Mouse (Mus musculus) forebrain, embryonic 15.5 days (tissue): ENCODE measurements around the gene Sept14. TPM values are rescaled to one million over a fixed set of nuclear protein-coding genes. Genes with fewer than 3 reads are reported as not detected.
A peak's percentile ranks its signal among the peaks of the same experiment; 100 is the strongest.

Source experiments
- ATAC-seq: fragments of 200-750 bp; cut with Nextera tagmentation; replicated peaks from 2 replicates; pipeline ENCODE4 v1.8.0; 2017; ENCODE audit warnings: mild to moderate bottlenecking, moderate TSS enrichment, moderate library complexity
- H3K27ac ChIP-seq: fragments of 300-500 bp; sonication (generic); replicated peaks from 2 replicates; pipeline ENCODE4 v1.5.1; 2015; ENCODE audit warnings: mild to moderate bottlenecking, inconsistent platforms
- H3K27me3 ChIP-seq: fragments of 300-500 bp; sonication (generic); 2 replicates; pipeline ENCODE4 v1.6.1; 2015; ENCODE audit warnings: inconsistent platforms
- H3K36me3 ChIP-seq: fragments of 300-500 bp; sonication (generic); 2 replicates; pipeline ENCODE4 v1.6.1; 2015; ENCODE audit warnings: mild to moderate bottlenecking, inconsistent platforms
- H3K4me1 ChIP-seq: fragments of 300-500 bp; sonication (generic); 2 replicates; pipeline ENCODE4 v1.6.1; 2015; ENCODE audit warnings: inconsistent platforms
- H3K4me2 ChIP-seq: fragments of 300-500 bp; sonication (generic); replicated peaks from 2 replicates; pipeline ENCODE4 v1.6.1; 2015; ENCODE audit warnings: mild to moderate bottlenecking, inconsistent platforms
- H3K4me3 ChIP-seq: fragments of 300-500 bp; sonication (generic); 2 replicates; pipeline ENCODE4 v1.5.1; 2015; ENCODE audit warnings: mild to moderate bottlenecking, inconsistent platforms
- H3K9ac ChIP-seq: fragments of 300-500 bp; sonication (generic); replicated peaks from 2 replicates; pipeline ENCODE4 v1.6.1; 2015; ENCODE audit warnings: mild to moderate bottlenecking, inconsistent platforms
- H3K9me3 ChIP-seq: fragments of 300-500 bp; sonication (generic); 2 replicates; pipeline ENCODE4 v1.6.1; 2016; ENCODE audit warnings: inconsistent platforms
- WGBS: fragments of 180-500 bp; shearing (Covaris S2); methylation state at CpG from one replicate; pipeline ENCODE4 v1.1.7; 2015; ENCODE audit warnings: mixed read lengths; 5-methylcytosine and 5-hydroxymethylcytosine counted together
- polyA plus RNA-seq: library from polyadenylated mRNA; unstranded; fragments of >200 nt; fragmentation: Nextera tagmentation; extraction: Ambion mirVana; gene quantifications from 2 replicates; pipeline ENCODE4 v1.2.1, GENCODE M21; 2015

Sept14 gene
- not detected in 2 replicates for polyA plus RNA-seq

DNA sequence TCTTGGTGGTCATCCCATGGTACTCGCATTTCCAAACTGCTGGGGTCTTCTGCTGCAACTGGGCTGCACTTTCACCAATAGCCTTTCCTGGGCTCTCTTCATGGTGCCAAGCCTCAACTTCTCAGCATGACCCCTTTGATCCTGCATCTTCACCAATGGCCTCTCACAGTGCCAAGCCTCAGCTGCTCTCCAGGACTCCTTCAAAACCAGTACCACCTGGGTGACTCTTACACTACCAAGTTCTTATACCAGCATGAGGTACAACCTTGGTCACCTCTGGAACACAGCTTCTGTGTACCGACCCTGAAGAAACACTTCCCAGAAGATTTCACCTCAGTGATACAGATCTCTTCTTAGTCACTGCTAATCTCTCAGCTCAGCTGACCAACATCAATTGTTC is at the start of gene Sept14:
Gene Sept14 (minus strand): TSS at position 101 of the 400 bp plus-strand sequence.
- ATAC-seq, result no peak
- Histone ChIP-seq H3K9me3 (no peaks in the 10 kb centered on the region), H3K4me1 (no peaks in the 10 kb centered on the region), H3K4me3 (no peak within 1 kb of the TSS), H3K9ac (no peak within 1 kb of the TSS), H3K4me2 (no peak within 1 kb of the TSS), H3K36me3 (no peaks in the 10 kb centered on the region), H3K27ac (no peak within 1 kb of the TSS), H3K27me3 (no peaks in the 10 kb centered on the region)
- WGBS, result 78% methylated on average over 2 of the region's 2 CpGs

DNA sequence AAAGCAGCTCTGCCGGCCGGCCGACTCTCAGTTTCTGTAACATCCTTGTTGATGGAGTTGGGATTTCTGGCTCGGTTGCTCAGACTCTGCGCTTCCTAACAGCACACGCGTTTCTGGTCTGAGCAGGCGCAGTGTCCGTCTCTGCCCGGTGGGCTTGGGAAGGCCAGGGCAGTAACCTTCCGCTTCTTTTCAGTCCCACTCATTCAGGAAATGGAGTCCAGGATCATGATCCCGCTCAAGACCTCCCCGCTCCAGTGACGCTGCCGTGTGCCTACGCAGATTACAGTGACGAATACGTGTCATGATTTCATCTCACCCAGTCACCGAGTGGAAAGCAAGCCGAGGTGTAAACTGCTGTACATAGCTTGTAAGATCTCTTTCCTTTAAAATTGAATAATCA is 48.6 kb upstream of the Sept14 start:
- Histone ChIP-seq H3K36me3 (peaks cover 35% of the 10 kb centered on the region), H3K9ac (no peak overlapping the region), H3K4me1 (peaks cover 6% of the 10 kb centered on the region; the same call in 1 of the 2 replicates), H3K27me3 (no peaks in the 10 kb centered on the region), H3K4me2 (no peak overlapping the region), H3K9me3 (no peaks in the 10 kb centered on the region), H3K27ac (no peak overlapping the region), H3K4me3 (no peak overlapping the region)
- no peak for ATAC-seq
- WGBS, result 93% methylated on average over 20 of the region's 20 CpGs

DNA sequence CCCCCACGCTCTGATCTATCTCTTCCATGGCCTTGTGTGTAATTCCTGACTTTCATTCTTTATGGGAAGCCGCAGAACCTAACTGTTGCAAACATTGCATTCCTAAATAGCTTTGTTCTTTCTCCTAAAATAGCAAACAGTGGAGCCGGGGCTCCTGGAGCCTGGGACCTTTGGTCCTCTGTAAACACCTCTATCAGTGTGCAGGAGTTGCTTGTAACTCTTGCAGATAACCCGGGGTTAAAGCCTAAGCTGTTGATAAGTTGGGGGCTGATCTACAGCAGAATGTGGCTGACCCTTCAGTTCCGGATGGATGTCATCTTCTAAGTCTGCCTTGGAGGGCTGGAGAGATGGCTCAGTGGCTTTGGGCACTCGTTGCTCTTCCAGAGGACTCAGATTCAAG is 35.7 kb upstream of the Sept14 start:
- no peak overlapping the region for H3K9ac ChIP-seq
- H3K36me3 ChIP-seq, result peaks cover 35% of the 10 kb centered on the region
- ATAC-seq, result no peak
- H3K4me2 ChIP-seq, result no peak overlapping the region
- WGBS, result 85% methylated on average over 6 of the region's 6 CpGs
- H3K4me3 ChIP-seq, result no peak overlapping the region
- H3K9me3 ChIP-seq, result no peaks in the 10 kb centered on the region
- H3K27ac ChIP-seq, result no peak overlapping the region
- H3K27me3 ChIP-seq, result no peaks in the 10 kb centered on the region
- no peaks in the 10 kb centered on the region for H3K4me1 ChIP-seq

DNA sequence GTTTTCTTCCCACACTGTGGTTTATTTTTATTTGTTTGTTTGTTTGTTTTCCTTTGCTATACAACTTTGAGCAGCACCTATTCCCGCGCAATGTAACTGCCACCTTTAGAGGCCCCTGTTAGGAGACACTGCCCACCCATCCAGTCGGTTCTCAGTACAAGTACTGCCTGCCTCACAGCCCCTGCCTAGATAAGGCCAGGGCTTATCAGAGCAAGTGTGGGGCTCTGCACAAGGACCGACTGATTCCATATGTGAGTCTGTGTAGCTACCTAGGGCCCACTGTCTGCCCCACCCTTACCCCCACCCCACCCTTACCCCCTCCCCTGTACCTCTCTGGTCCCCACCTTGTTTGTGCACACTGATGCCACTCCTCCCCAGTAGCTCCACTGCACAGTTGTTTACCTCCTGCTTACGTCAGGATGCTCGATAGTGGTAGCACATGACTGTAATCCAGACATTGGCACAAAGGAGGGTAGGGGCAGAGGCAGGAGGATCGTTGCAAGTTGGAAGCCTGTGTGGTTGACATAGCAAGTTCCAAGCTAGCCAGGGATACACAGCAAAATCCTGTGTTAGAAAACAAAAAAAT is 34.7 kb upstream of the Sept14 start:
- H3K9ac ChIP-seq, result no peak overlapping the region
- H3K9me3 ChIP-seq, result no peaks in the 10 kb centered on the region
- H3K4me1 ChIP-seq, result no peaks in the 10 kb centered on the region
- no peak overlapping the region for H3K27ac ChIP-seq
- H3K27me3 ChIP-seq, result no peaks in the 10 kb centered on the region
- no peak for ATAC-seq
- peaks cover 32% of the 10 kb centered on the region for H3K36me3 ChIP-seq
- H3K4me2 ChIP-seq, result no peak overlapping the region
- no peak overlapping the region for H3K4me3 ChIP-seq
- WGBS, result 89% methylated on average over 7 of the region's 7 CpGs

DNA sequence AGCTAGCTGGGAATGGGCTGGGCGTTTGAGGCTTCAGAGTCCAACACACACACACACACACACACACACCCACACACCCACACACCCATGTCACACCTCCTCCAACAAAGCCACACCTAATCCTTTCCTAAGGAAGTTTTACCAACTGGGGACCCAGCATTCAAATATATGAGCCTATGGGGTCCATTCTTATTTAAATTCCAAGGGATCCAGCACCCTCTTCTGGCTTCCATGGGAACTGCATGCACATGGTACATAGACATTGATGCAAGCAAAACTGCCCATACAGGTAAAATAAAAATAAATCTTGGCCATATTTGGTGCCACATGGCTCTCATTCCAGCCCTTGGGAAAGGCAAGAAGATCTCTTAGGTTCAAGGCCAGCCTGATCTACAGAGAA is 32.7 kb upstream of the Sept14 start:
- H3K4me3 ChIP-seq, result no peak overlapping the region
- no peak overlapping the region for H3K27ac ChIP-seq
- H3K9ac ChIP-seq, result no peak overlapping the region
- peaks cover 21% of the 10 kb centered on the region for H3K36me3 ChIP-seq
- no peaks in the 10 kb centered on the region for H3K9me3 ChIP-seq
- no peaks in the 10 kb centered on the region for H3K4me1 ChIP-seq
- no peaks in the 10 kb centered on the region for H3K27me3 ChIP-seq
- no peak overlapping the region for H3K4me2 ChIP-seq
- WGBS, result 94% methylated on average over 1 of the region's 1 CpGs
- ATAC-seq, result no peak

DNA sequence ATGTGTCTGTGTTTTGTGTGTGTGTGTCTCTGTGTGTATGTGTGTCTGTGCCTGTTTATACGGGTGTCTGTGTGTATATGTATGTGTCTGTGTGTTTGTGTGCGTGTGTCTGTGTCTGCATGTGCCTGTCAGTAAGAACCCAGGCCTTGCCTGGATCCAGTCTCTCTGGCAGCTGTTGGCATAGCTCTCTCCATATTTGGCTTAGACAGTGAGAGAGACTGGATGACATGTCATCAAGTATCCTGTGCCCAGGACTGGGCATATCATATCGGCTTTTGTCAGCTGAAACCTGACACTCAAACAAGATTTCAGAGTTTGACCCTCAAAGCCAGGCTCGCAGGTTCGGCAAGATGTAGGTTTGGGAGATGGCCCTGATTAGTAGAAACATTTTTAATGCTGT is 22.7 kb upstream of the Sept14 start:
- Histone ChIP-seq H3K4me1 (peaks cover 8% of the 10 kb centered on the region), H3K4me2 (no peak overlapping the region), H3K9ac (no peak overlapping the region), H3K9me3 (no peaks in the 10 kb centered on the region), H3K27me3 (no peaks in the 10 kb centered on the region), H3K36me3 (no peaks in the 10 kb centered on the region), H3K27ac (no peak overlapping the region), H3K4me3 (no peak overlapping the region)
- ATAC-seq, result no peak
- 88% methylated on average over 5 of the region's 5 CpGs for WGBS

DNA sequence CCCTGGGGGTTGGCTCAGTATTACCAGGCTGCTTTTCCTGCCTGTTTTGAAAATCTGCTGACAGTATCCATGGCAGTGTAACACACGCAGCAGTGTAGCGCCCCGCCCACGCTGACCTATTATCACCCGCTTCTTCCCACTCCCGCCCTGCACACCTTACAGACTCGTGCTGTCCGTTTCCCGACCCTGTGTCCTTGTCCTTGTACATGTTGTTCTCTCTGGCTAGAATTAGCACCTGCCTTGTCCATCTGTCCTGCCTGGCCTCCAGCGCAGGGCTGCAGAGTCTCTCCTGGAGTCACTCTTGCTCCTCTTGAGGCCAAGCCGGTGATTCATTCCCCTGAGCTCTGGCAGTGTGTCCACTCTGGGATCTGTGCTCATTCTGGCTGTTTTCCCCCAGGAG is 22.0 kb upstream of the Sept14 start:
- Histone ChIP-seq H3K4me3 (no peak overlapping the region), H3K36me3 (no peaks in the 10 kb centered on the region), H3K9ac (no peak overlapping the region), H3K27me3 (no peaks in the 10 kb centered on the region), H3K27ac (no peak overlapping the region), H3K4me1 (peaks cover 11% of the 10 kb centered on the region), H3K9me3 (no peaks in the 10 kb centered on the region), H3K4me2 (no peak overlapping the region)
- 82% methylated on average over 11 of the region's 11 CpGs for WGBS
- ATAC-seq, result no peak

DNA sequence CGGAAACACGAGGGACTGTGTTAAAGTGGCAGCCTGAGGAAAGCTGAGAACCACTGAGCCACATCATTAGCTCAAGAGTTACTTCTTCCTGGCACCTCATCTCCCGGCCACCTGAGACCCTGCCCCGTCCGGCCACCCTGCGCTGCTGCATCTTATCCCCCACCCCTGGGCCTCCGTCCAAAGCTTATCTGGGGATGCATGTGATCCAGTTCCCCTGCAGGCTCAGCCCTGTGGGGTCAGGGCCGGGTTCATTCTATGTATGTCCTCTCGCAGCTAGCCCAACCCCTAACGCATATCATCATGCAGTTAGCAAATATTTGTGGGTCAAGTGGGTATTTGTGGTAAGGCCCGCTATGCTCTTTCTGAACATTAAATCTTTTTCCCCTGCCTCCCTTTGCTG is 21.0 kb upstream of the Sept14 start:
- Histone ChIP-seq H3K27ac (no peak overlapping the region), H3K27me3 (no peaks in the 10 kb centered on the region)
- WGBS, result 75% methylated on average over 11 of the region's 11 CpGs

DNA sequence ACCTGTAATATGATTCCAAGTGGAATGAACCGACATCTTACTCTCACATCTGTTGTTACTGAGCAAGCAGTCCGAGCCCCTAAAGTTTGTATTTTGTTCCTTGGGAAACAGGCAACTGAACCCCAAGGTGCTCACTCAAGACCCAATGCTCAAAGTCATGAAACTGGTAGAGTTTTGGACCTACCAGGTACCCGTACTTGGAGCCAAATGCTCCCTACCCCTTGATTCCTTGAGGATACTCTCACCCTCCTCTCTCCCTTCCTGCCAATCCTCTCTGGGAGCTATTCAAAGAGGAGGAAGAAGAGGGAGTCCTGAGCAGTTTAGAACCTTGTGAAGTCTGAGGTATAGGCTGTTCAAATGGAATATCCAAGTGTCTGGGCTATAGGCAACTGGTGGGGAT is 18.5 kb upstream of the Sept14 start:
- no peak for ATAC-seq
- H3K4me3 ChIP-seq, result no peak overlapping the region
- 86% methylated on average over 3 of the region's 3 CpGs for WGBS
- no peaks in the 10 kb centered on the region for H3K9me3 ChIP-seq
- H3K27me3 ChIP-seq, result no peaks in the 10 kb centered on the region
- H3K4me1 ChIP-seq, result peaks cover 11% of the 10 kb centered on the region
- no peaks in the 10 kb centered on the region for H3K36me3 ChIP-seq
- no peak overlapping the region for H3K9ac ChIP-seq
- H3K27ac ChIP-seq, result no peak overlapping the region
- no peak overlapping the region for H3K4me2 ChIP-seq

More for the DNA sequence above, 21.0 kb upstream of the Sept14 start:
- no peak for ATAC-seq
- no peaks in the 10 kb centered on the region for H3K36me3 ChIP-seq
- peaks cover 11% of the 10 kb centered on the region for H3K4me1 ChIP-seq
- no peak overlapping the region for H3K4me3 ChIP-seq
- no peaks in the 10 kb centered on the region for H3K9me3 ChIP-seq
- no peak overlapping the region for H3K4me2 ChIP-seq
- no peak overlapping the region for H3K9ac ChIP-seq

DNA sequence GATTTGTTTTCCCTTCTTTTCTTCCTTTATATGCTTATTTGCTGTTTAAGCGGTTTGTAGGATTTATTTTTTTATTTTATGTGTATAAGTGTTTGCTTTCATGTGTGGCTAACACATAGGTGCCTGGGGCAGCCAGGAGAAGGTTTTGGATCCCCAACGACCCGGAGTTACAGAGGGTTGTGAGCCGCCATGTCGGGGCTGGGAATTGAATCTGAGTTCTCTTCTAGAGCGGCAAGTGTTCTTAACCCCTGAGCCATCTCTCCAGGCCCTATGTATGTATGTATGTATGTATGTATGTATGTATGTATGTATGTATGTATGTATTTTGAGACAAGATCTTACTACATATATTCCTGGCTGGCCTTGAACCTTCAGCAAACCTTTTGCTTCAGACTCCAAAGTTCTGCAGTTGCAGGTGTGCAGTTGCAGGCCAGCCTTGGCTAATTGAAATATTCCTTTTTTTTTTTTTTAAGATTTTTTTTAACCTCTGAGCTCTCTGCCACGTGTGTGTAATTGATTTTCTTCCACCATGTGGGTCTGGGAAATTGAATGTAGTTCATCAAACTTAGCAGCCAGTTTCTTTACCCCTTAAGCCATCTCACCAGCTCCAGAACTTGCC is 17.6 kb upstream of the Sept14 start:
- Histone ChIP-seq H3K4me1 (peaks cover 11% of the 10 kb centered on the region), H3K4me3 (peak overlapping the region; percentile 91), H3K27me3 (no peaks in the 10 kb centered on the region), H3K36me3 (no peaks in the 10 kb centered on the region), H3K9me3 (no peaks in the 10 kb centered on the region), H3K4me2 (peak overlapping the region; percentile 50), H3K9ac (peak overlapping the region; percentile 96), H3K27ac (peak overlapping the region; percentile 93; the same call in 1 of the 2 replicates)
- ATAC-seq, result no peak
- WGBS, result 15% methylated on average over 7 of the region's 7 CpGs

DNA sequence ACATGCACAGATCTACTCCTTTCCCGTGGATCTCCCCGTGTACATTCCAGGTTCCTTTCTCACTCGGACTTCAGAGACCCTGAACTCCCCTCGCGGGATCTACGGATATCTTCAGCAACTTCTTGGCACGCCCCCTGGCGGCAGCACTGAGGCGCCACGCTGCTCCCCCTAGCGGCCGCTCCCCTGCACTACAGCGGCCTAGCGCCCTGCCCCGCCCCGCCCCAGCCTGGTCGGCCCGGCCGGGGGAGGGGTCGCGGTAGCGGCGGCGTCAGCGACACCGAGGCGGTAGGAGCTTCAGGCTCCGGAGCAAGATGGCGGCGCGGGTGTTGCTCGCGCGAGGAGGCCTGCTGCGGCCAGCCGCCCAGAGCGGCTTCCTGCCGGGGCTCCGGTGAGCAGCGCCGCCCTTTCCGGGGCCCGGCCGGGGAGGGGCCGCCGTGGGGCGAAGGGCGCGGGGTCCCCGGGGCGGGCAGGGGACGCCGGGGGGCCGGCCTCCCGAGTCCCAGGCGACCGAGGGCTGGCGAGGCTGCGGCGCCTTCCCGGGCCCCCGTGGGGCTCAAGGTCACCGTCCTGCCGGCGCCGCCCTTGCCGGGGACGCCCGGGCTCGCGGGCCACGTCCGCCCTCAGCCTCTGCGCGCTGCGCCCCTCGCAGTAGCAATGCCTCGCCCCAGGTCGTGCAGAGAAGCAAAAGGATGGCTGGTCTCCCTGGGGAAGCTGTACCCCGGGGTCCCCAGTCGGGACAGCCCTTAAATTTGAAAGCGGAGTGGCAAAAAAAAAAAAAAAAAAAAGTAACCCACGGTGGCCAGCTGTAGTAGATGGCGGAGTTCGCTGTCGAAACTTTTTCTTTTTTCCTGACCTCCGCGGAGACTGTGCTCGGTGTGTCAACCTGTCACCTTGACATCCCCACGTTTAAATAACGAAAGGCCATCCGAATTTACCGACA is 16.8 kb upstream of the Sept14 start, which contains the start of gene Nipsnap2:
Gene Nipsnap2 (plus strand): TSS at position 230 of the 940 bp plus-strand sequence.
- H3K27ac ChIP-seq, result peak within 1 kb of the TSS; percentile 93
- peaks cover 11% of the 10 kb centered on the region for H3K4me1 ChIP-seq
- no peaks in the 10 kb centered on the region for H3K27me3 ChIP-seq
- no peaks in the 10 kb centered on the region for H3K9me3 ChIP-seq
- peaks cover 2% of the 10 kb centered on the region; the same call in 1 of the 2 replicates for H3K36me3 ChIP-seq
- ATAC-seq, result peak; percentile 95
- H3K4me2 ChIP-seq, result peak within 1 kb of the TSS; percentile 50
- WGBS, result under 1% methylated on average over 72 of the region's 93 CpGs
- peak within 1 kb of the TSS; percentile 91 for H3K4me3 ChIP-seq
- peak within 1 kb of the TSS; percentile 96 for H3K9ac ChIP-seq

DNA sequence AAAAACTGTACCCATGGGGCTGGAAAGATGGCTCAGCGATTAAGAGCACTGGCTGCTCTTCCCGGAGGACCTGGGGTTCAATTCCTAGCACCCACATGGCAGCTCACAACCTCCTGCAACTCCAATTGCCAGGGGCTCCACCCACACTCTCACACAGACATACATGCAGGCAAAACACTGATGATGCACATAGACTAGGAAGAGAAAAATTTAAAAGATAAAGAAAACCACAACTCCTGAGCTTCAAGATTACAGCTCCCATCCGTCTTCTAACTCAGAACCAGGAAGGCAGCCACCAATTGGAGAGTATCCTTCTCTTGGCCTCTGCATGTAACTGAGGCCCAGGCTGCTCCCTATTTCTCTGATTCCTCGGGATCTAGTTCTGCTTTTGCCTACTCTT is 16.0 kb upstream of the Sept14 start:
- Histone ChIP-seq H3K9me3 (no peaks in the 10 kb centered on the region), H3K4me2 (0 out of 2 replicates have a peak overlapping the region, but pooled peaks have one; percentile 50), H3K27ac (no peak overlapping the region), H3K27me3 (no peaks in the 10 kb centered on the region), H3K9ac (no peak overlapping the region), H3K36me3 (peaks cover 10% of the 10 kb centered on the region), H3K4me1 (peaks cover 11% of the 10 kb centered on the region), H3K4me3 (peak overlapping the region; percentile 91)
- 56% methylated on average over 4 of the region's 4 CpGs for WGBS
- ATAC-seq, result no peak
